Mouse (Mus musculus) retina, postnatal 1 day (tissue): ENCODE measurements around the gene Pofut1.
A peak's percentile ranks its signal among the peaks of the same experiment; 100 is the strongest.
"Not testable (repeated sequence)": the region's sequence is repeated elsewhere in the genome, so short reads cannot be mapped to it uniquely, and the experiment has no call there.

Source experiments
- DNase-seq: peaks from one replicate; pipeline ENCODE4 v3.0.0-alpha.2; 2012

The Pofut1 gene

GRCm38 (mm10) chr2:153239021-153239859 lies 2.1 kb upstream of the Pofut1 start:
- DNase-seq, result peak; percentile 27

GRCm38 (mm10) chr2:153239860-153240480 lies 1.4 kb upstream of the Pofut1 start:
- DNase-seq, result peak; percentile 50

GRCm38 (mm10) chr2:153240701-153241235 lies 565 bp upstream of the Pofut1 start:
- DNase-seq, result no peak

- DNase-seq, result no peak
Measured at GRCm38 (mm10) chr2:153242156-153242555, 823 bp downstream of the Pofut1 start.

- no peak for DNase-seq
Measured at GRCm38 (mm10) chr2:153249751-153250150, 8.4 kb downstream of the Pofut1 start.

- no peak for DNase-seq
Measured at GRCm38 (mm10) chr2:153256604-153257003, 15.3 kb downstream of the Pofut1 start.

GRCm38 (mm10) chr2:153259030-153259863 lies 17.9 kb downstream of the Pofut1 start:
- DNase-seq, result no peak

- DNase-seq, result no peak
Measured at GRCm38 (mm10) chr2:153259864-153260674, 18.7 kb downstream of the Pofut1 start.

GRCm38 (mm10) chr2:153263053-153263452 lies 21.7 kb downstream of the Pofut1 start:
- DNase-seq, result no peak

GRCm38 (mm10) chr2:153267331-153267730 lies 26.0 kb downstream of the Pofut1 start:
- no peak for DNase-seq

- DNase-seq, result not testable (repeated sequence)
Measured at GRCm38 (mm10) chr2:153270231-153270915, 29.0 kb downstream of the Pofut1 start.

GRCm38 (mm10) chr2:153274200-153274918 lies 33.0 kb downstream of the Pofut1 start:
- DNase-seq, result not testable (repeated sequence)

- no peak for DNase-seq
Measured at GRCm38 (mm10) chr2:153274919-153275247, 33.5 kb downstream of the Pofut1 start.

GRCm38 (mm10) chr2:153275577-153275976 lies 34.2 kb downstream of the Pofut1 start:
- not testable (repeated sequence) for DNase-seq

- no peak for DNase-seq
Measured at GRCm38 (mm10) chr2:153276440-153276839, 35.1 kb downstream of the Pofut1 start.

GRCm38 (mm10) chr2:153276846-153277245 lies 35.5 kb downstream of the Pofut1 start:
- DNase-seq, result not testable (repeated sequence)

GRCm38 (mm10) chr2:153278357-153278756 lies 37.0 kb downstream of the Pofut1 start:
- DNase-seq, result no peak

- DNase-seq, result no peak
Measured at GRCm38 (mm10) chr2:153283919-153284318, 42.6 kb downstream of the Pofut1 start.

GRCm38 (mm10) chr2:153286524-153286923 lies 45.2 kb downstream of the Pofut1 start:
- DNase-seq, result no peak

- DNase-seq, result peak; percentile 83
Measured at GRCm38 (mm10) chr2:153287835-153288234, 46.5 kb downstream of the Pofut1 start.
